Mouse (Mus musculus): ENCODE measurements around the gene Furin. TPM values are rescaled to one million over a fixed set of nuclear protein-coding genes. Genes with fewer than 3 reads are reported as not detected.

Gene Furin
- polyA plus RNA-seq, 1 experiment from 2014 or later, result 16.0 TPM

DNA sequence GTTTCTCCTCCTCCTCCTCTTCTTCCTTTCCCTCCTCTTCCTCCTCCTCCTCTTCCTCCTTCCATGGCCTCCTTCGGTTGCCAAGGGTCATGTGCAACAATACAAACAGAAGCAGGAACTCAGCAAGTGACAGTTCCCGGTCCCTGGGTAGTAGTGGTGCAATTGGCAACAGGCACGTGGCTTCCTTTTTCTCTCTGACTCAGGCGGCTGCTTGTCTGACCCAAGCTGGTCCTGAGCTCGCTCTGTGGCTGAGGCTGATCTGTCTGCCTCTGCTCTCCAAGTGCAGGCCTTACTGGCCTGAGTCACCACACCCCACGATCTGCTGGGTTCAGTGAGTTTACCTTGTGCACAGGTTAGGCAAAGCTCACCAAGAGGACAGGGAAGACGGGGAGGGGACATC, 21.1 kb upstream of the Furin start:
- WGBS, result 56% methylated on average over 7 of the region's 7 CpGs
- no peak overlapping the region for H3K9ac ChIP-seq
- peaks cover 7% of the 10 kb centered on the region for H3K4me1 ChIP-seq (replicated peaks)
- ATAC-seq (replicated peaks; ENCODE audit: insufficient number of reproducible peaks, insufficient read depth, low FRiP score, low read depth), result no peak; the same call in 1 of the 2 replicates
- H3K27ac ChIP-seq, result peak overlapping the region; percentile 22; the same call in 1 of the 2 replicates
- no peak overlapping the region for H3K4me2 ChIP-seq
- no peaks in the 10 kb centered on the region for H3K27me3 ChIP-seq
- no peaks in the 10 kb centered on the region for H3K9me3 ChIP-seq (replicated peaks)
- no peak overlapping the region for H3K4me3 ChIP-seq
- no peaks in the 10 kb centered on the region for H3K36me3 ChIP-seq

DNA sequence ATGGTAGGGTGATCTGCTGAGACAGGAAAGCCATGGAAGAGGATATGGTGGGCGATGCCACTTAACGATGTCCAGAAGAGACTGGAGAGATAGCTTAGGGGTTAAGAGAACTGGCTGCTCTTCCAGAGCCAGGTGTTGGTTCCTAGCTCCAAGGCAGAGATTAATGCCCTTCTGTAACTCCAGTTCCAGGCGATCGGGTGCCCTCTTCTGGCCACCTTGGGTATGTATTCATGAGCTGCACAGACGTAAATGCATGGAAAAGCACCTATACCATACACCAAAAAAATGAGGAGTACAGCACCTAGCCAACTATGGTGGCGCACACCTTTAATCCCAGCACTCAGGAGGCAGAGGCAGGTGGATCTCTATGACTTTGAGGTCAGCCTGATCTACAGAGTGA, 19.5 kb upstream of the Furin start:
- no peak for ATAC-seq (replicated peaks; ENCODE audit: insufficient number of reproducible peaks, insufficient read depth, low FRiP score, low read depth)
- Histone ChIP-seq H3K27ac (no peak overlapping the region), H3K36me3 (no peaks in the 10 kb centered on the region), H3K4me1 (replicated peaks) (peaks cover 7% of the 10 kb centered on the region), H3K27me3 (no peaks in the 10 kb centered on the region), H3K4me2 (no peak overlapping the region), H3K9ac (no peak overlapping the region), H3K4me3 (no peak overlapping the region), H3K9me3 (replicated peaks) (no peaks in the 10 kb centered on the region)
- 92% methylated on average over 6 of the region's 6 CpGs for WGBS

DNA sequence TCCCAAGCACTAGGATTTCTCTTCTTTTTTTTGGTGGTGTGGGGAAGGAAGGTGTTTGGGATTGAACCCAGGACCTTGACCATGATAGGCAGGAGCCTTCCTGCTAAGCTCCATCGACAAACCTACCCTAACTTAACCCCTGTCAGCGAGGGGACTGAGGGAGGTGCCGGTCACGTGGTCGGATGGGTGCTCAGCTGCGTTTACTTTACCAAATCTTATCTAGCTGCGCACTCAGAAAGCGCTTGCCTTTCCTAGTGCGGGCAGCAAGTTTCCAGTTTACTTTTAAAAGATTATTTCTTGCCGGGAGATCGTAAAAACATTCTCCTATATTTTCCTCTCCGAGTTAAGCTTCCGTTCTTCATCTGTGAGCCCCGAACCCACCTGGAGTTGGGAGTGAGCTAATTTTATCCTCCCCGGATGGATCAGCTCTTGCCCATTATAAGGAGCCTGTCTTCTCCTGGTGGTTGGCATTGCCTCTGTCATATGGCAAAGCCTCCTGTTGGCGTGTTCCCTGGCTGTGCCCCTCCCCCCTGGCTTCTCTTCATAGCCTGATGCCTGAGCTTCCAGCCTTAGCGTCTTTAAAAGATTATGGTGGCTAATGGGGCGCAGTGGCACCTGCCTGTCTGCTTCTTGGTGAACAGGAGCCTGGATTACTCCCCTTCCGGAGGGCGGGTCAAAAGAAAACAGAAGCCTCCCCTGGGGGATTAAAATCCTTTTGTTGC, 17.7 kb upstream of the Furin start:
- H3K4me1 ChIP-seq (replicated peaks), result peaks cover 7% of the 10 kb centered on the region
- H3K4me3 ChIP-seq, result peak overlapping the region; percentile 22
- H3K4me2 ChIP-seq, result peak overlapping the region; percentile 55
- ATAC-seq (replicated peaks; ENCODE audit: insufficient number of reproducible peaks, insufficient read depth, low FRiP score, low read depth), result no peak
- H3K27me3 ChIP-seq, result no peaks in the 10 kb centered on the region
- 13% methylated on average over 20 of the region's 20 CpGs for WGBS
- H3K36me3 ChIP-seq, result no peaks in the 10 kb centered on the region
- H3K27ac ChIP-seq, result no peak overlapping the region
- H3K9ac ChIP-seq, result 0 out of 2 replicates have a peak overlapping the region, but pooled peaks have one; percentile 6
- H3K9me3 ChIP-seq (replicated peaks), result no peaks in the 10 kb centered on the region

DNA sequence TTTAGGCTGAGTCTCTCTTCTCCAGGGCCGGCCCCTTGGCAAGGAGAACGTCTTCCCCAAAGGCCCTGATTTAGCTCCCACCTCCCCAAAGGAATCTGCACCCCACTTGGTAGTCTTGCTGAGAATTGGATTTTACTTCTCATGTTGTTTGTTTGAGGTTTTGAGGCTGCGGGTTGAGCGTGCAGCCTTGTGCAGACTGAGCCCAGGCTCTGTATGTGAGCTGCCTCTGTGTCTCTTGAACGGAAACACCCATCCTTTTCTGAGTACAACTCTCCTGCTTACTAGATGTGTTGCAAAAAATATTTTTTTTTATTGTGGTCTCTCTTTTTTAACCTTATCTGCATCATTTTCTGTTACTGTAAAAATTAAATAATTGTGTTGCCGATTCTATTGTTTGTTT, 16.3 kb upstream of the Furin start:
- no peak overlapping the region for H3K4me2 ChIP-seq
- H3K9me3 ChIP-seq (replicated peaks), result no peaks in the 10 kb centered on the region
- no peak for ATAC-seq (replicated peaks; ENCODE audit: insufficient number of reproducible peaks, insufficient read depth, low FRiP score, low read depth)
- H3K36me3 ChIP-seq, result no peaks in the 10 kb centered on the region
- H3K27ac ChIP-seq, result no peak overlapping the region
- H3K27me3 ChIP-seq, result no peaks in the 10 kb centered on the region
- H3K4me3 ChIP-seq, result no peak overlapping the region
- peaks cover 7% of the 10 kb centered on the region for H3K4me1 ChIP-seq (replicated peaks)
- H3K9ac ChIP-seq, result no peak overlapping the region
- WGBS, result 90% methylated on average over 6 of the region's 6 CpGs

DNA sequence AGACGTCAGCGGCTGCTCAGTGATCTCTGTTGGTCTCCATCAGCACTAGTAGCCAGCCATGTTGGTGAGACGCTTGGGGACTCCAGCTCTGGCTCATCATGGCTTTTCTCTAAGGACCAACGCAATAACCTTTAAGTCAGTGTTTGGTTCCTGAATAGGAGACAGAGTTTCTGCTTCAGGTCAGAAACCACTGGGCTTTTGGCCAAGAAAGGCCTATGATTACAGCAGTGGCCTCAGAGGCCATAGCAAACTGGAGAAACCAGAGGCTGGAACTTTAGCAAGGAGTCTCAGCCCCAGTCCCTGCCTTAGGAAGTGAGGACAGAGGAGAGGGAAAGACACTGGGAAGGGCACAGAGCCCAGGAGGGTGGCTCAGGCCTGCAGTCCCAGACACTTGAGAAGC, 15.3 kb upstream of the Furin start:
- Histone ChIP-seq H3K9me3 (replicated peaks) (no peaks in the 10 kb centered on the region), H3K27ac (no peak overlapping the region), H3K4me2 (no peak overlapping the region), H3K27me3 (no peaks in the 10 kb centered on the region), H3K4me3 (no peak overlapping the region), H3K36me3 (no peaks in the 10 kb centered on the region), H3K4me1 (replicated peaks) (peaks cover 7% of the 10 kb centered on the region), H3K9ac (no peak overlapping the region)
- ATAC-seq (replicated peaks; ENCODE audit: insufficient number of reproducible peaks, insufficient read depth, low FRiP score, low read depth), result no peak
- WGBS, result 83% methylated on average over 4 of the region's 4 CpGs

DNA sequence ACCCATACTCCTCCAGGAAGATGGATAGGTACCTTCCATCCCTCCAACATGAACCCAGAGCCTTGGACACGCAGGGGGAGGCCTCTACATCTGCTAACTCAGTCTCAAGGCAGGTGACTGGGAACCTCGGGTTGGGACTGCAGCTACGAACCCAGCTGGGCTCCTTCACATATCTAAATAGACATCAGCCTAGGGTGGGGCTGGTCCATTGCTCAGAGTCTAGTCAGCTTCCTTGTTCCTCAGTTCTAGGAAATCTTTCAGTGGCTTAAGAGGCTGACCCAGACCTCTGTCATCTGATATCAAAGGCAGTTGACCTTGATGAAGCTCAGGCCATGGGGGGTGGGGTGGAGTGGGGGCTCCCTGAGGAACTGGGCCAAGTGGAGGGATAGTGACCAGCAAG, 14.0 kb upstream of the Furin start:
- no peak for ATAC-seq (replicated peaks; ENCODE audit: insufficient number of reproducible peaks, insufficient read depth, low FRiP score, low read depth)
- 64% methylated on average over 3 of the region's 3 CpGs for WGBS

DNA sequence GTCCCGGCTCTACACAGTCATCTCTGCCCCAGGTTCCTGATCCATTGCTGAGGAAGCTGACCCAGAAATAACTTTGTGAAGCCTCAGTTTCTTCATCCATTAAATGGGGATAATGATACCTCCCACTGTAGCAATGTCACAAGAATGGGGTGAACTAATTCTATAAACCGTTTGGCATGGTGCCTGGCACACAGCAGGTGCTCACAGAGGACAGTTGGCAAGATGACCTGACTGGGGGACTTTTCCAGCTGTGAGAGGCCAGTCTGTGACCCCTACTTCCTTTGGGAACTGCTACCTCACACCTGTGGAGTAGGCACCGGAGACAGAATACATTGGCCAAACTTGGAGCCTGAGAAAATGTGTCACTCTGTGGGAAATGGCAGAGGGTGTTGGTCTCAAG, 12.8 kb upstream of the Furin start:
- 89% methylated on average over 3 of the region's 3 CpGs for WGBS
- no peak for ATAC-seq (replicated peaks; ENCODE audit: insufficient number of reproducible peaks, insufficient read depth, low FRiP score, low read depth)
- no peak overlapping the region for H3K9ac ChIP-seq

More for the DNA sequence above, 14.0 kb upstream of the Furin start:
- no peak overlapping the region for H3K4me3 ChIP-seq
- no peaks in the 10 kb centered on the region for H3K36me3 ChIP-seq
- no peak overlapping the region for H3K4me2 ChIP-seq
- no peaks in the 10 kb centered on the region for H3K27me3 ChIP-seq
- H3K27ac ChIP-seq, result no peak overlapping the region
- no peaks in the 10 kb centered on the region for H3K9me3 ChIP-seq (replicated peaks)
- H3K9ac ChIP-seq, result no peak overlapping the region
- H3K4me1 ChIP-seq (replicated peaks), result peaks cover 7% of the 10 kb centered on the region

DNA sequence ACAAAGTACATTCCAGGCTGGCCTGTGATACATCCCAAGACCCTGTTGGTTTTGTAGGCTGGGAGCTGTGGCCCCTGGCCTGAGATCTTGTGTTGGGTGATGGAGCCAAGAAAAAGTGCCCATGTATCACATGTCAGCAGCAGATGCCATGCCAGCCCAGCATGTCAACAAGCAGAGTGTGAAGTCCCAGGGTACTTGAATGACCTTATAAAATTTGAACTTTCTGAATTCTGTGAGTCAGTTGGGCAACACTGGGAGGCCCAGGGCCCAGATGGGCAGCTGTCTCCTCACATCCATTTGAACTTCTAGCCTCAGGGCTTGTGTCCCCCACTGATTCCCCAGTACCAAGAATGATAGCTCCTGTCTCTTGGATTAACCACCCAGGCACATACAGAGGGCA, 12.4 kb upstream of the Furin start:
- no peak for ATAC-seq (replicated peaks; ENCODE audit: insufficient number of reproducible peaks, insufficient read depth, low FRiP score, low read depth)
- H3K9me3 ChIP-seq (replicated peaks), result no peaks in the 10 kb centered on the region
- H3K4me3 ChIP-seq, result no peak overlapping the region
- no peak overlapping the region for H3K27ac ChIP-seq
- H3K27me3 ChIP-seq, result no peaks in the 10 kb centered on the region
- H3K9ac ChIP-seq, result no peak overlapping the region
- H3K36me3 ChIP-seq, result no peaks in the 10 kb centered on the region
- H3K4me2 ChIP-seq, result no peak overlapping the region
- peaks cover under 1% of the 10 kb centered on the region; the same call in 1 of the 2 replicates for H3K4me1 ChIP-seq (replicated peaks)

More for the DNA sequence above, 12.8 kb upstream of the Furin start:
- H3K4me3 ChIP-seq, result no peak overlapping the region
- no peak overlapping the region for H3K27ac ChIP-seq
- no peaks in the 10 kb centered on the region for H3K27me3 ChIP-seq
- no peaks in the 10 kb centered on the region for H3K36me3 ChIP-seq
- H3K4me2 ChIP-seq, result no peak overlapping the region
- H3K4me1 ChIP-seq (replicated peaks), result peaks cover 5% of the 10 kb centered on the region
- H3K9me3 ChIP-seq (replicated peaks), result no peaks in the 10 kb centered on the region

DNA sequence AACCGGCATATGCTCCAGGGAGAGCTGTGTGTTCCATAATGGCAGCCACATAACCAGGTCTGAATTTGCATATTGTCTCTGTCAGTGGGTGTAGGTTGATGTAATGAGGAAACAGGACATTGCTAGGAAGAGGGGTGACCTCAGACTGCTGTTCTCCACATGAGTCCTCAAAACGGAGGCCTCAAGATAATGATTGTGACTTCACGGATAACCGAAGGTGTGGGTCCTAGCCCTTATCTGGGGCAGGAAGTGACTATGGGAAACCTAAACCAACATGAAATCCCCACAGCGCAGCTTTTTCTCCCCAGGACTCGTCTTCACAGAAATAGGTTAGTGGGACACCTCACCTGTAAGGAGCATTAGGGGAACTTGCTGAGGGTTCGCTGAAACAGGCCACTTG, 11.7 kb upstream of the Furin start:
- no peak for ATAC-seq (replicated peaks; ENCODE audit: insufficient number of reproducible peaks, insufficient read depth, low FRiP score, low read depth)
- no peaks in the 10 kb centered on the region for H3K36me3 ChIP-seq
- H3K4me2 ChIP-seq, result no peak overlapping the region
- no peak overlapping the region for H3K27ac ChIP-seq
- WGBS, result 64% methylated on average over 7 of the region's 7 CpGs
- H3K4me1 ChIP-seq (replicated peaks), result peaks cover 2% of the 10 kb centered on the region; the same call in 1 of the 2 replicates
- no peak overlapping the region for H3K4me3 ChIP-seq
- no peak overlapping the region for H3K9ac ChIP-seq
- H3K9me3 ChIP-seq (replicated peaks), result no peaks in the 10 kb centered on the region
- H3K27me3 ChIP-seq, result no peaks in the 10 kb centered on the region

DNA sequence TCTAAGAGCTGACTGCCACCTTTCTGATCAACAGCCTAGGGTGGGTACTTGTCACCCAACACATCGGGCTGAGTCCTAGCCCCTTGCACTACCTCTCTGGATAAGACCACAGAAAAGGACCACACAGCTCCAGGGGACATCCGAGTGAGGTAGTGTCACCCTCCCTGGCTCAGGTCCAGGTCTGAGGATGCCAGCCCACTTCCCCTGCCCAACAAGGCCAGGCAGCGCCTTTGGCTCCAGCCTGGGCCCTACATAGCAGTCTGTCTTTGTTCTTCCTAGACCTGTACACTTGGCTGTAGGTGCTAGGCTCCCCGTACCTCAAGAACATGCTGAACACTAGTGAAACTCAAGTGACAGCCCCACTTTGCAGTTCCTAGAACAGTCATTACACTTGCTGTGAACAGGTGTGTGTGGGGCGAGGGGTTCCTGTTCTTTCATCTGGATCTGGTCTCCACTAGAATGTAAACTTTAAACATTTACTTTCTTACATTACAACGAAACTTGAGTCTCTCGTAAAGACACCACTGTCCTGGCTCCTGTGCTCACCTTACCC, 9.1 kb upstream of the Furin start:
- no peaks in the 10 kb centered on the region for H3K9me3 ChIP-seq (replicated peaks)
- H3K4me1 ChIP-seq (replicated peaks), result peaks cover 6% of the 10 kb centered on the region
- 73% methylated on average over 7 of the region's 7 CpGs for WGBS
- no peak overlapping the region for H3K4me3 ChIP-seq
- H3K27ac ChIP-seq, result no peak overlapping the region
- H3K36me3 ChIP-seq, result no peaks in the 10 kb centered on the region
- ATAC-seq (replicated peaks; ENCODE audit: insufficient number of reproducible peaks, insufficient read depth, low FRiP score, low read depth), result no peak
- H3K27me3 ChIP-seq, result no peaks in the 10 kb centered on the region
- no peak overlapping the region for H3K9ac ChIP-seq
- H3K4me2 ChIP-seq, result no peak overlapping the region

DNA sequence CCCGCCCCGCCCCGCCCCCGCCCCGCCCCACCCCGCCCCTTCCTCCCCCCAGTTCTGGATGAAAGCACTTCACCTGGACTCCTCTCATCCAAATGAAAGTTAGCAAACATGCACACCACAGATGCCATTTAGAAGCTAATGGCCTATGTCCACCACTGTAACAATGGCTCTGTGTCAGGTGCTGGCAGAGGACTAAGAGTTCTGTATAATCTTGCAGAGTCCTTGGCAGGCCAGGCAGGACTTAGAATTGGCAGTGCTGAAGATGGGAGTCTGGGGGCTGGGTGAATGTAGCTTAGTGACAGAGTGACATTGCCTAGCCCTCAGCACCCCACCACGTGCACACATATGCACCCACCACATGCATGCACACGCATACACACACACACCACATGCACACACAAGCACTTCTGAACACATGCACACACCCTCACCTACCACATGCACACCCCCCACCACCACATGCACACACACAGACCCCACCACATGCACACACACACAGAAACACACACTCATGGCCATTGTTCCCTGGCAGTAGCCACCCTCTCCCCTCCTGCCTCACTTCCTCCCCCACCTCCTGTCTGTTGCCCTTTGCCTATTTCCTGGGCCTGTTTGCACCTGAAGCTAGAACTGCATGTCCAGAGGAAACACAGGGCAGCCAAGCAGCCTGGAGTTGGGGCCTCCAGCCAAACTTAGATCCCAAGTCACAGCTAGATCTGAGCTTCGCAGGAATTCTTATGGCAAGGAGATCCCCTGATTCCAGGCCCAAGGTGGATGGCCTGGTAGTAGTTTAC, 8.5 kb upstream of the Furin start:
- 78% methylated on average over 9 of the region's 9 CpGs for WGBS

More for the DNA sequence above, 8.5 kb upstream of the Furin start:
- Histone ChIP-seq H3K9ac (no peak overlapping the region), H3K4me3 (no peak overlapping the region), H3K4me1 (replicated peaks) (peaks cover 6% of the 10 kb centered on the region), H3K4me2 (no peak overlapping the region), H3K36me3 (no peaks in the 10 kb centered on the region), H3K27ac (no peak overlapping the region), H3K27me3 (no peaks in the 10 kb centered on the region), H3K9me3 (replicated peaks) (no peaks in the 10 kb centered on the region)
- ATAC-seq (replicated peaks; ENCODE audit: insufficient number of reproducible peaks, insufficient read depth, low FRiP score, low read depth), result no peak
